Mouse (Mus musculus): ENCODE results near the gene Bscl2.

Bscl2 gene

DNA sequence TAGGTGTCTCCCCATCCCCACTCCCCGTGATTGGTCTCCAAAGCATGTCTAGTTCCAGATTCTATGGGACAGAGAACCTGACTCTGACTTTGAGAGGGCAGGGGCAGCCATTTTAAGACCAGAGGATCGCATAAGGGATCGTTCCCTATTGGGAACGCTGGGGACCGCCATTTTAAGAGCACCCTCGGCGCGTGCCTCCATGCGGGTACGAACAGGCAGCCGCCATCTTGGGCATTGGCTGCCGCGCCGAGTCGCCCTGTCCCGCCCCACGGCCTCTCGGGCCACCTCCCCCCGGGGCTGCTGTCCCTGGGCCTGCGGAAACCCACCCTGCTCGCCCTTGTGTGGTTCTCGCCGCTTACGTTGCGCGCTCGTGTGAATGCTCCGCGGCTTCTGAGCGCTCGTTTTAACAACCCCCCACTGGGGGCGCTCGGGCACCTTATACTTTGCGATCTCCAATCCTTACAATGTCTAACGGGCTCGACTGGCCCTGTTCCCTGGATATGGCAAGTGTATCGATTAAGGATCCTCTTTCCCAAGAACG is at the start of gene Bscl2:
Gene Bscl2 (plus strand): TSS at position 217 of the 541 bp plus-strand sequence.
- DNase-seq (ENCODE audit: low spot score in 2 of 2), result peak; percentile 83 to 86

DNA sequence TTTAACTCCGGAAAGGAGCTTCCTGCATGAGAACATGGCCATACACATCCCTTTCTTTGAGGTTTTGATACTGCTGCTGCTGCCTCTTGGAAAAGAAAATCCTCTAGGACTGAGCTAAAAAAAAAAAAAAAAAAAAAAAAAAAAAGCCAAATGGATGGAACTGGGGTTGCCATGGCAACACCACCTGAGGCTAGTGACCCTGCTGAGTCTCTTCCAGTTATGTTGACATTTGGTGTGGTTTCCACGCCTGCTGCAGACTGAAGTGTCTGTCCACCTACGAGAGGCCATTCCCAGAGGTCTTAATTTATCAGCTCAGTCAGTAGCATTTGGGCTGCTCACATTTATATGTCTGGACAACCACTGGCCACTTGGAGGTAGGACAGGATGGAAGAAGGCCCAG is 48.7 kb upstream of the Bscl2 start:
- no peak for DNase-seq (ENCODE audit: low spot score in 2 of 2)

DNA sequence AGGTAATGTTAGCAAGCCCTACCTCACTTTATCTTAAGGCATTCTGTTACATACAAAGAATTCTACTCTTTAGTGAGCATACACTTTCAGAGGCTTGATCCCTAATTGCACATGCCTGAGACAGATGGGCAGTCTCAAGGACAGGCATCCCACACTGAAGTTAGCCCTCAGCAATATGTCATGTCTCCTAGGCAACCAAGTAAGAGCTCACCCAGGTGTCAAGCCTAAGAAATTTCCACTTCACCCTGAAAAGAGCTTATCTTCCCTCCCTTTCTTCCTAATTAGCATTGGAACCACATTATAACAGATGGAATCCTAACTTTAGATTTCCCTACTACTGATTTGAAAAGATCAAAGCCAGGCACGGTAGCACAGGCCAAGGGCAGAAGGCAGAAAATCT is 48.1 kb upstream of the Bscl2 start:
- no peak for DNase-seq (ENCODE audit: low spot score in 2 of 2)

DNA sequence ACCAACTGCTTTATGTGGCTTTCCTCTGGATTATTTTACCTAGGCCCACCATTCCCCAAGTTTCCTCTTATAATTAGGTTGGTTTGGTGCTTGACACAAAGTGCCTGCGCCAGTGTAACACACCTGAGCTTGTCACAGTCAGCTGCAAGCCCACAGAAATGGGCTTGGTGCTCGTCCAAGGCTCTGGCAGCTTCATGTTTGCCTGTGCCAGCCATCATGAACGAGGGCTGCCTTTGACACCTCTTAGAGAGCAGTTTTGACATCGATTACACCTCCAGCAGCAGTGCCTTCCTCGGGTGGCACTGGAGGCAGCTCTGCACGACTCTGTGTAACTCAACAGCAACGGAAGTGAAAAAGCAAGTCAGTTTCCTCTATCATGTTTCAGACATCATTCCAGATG is 47.1 kb upstream of the Bscl2 start:
- DNase-seq (ENCODE audit: low spot score in 2 of 2), result no peak

GRCm38 (mm10) chr19:8798264-8798946 is 38.9 kb upstream of the Bscl2 start, which contains the start of gene Polr2g:
TSS of gene Polr2g (minus strand) at chr19:8798577.
- peak; percentile 93 to 94 for DNase-seq (ENCODE audit: low spot score in 2 of 2)

- no peak for DNase-seq (ENCODE audit: low spot score in 2 of 2)
These were observed 38.3 kb upstream of the Bscl2 start for GRCm38 (mm10) chr19:8798947-8799315.

- DNase-seq (ENCODE audit: low spot score in 2 of 2), result peak; percentile 98 to 99
These were observed 35.0 kb upstream of the Bscl2 start, which contains the start of gene Zbtb3 for GRCm38 (mm10) chr19:8802130-8802821. TSS of gene Zbtb3 (plus strand) at chr19:8802555.

DNA sequence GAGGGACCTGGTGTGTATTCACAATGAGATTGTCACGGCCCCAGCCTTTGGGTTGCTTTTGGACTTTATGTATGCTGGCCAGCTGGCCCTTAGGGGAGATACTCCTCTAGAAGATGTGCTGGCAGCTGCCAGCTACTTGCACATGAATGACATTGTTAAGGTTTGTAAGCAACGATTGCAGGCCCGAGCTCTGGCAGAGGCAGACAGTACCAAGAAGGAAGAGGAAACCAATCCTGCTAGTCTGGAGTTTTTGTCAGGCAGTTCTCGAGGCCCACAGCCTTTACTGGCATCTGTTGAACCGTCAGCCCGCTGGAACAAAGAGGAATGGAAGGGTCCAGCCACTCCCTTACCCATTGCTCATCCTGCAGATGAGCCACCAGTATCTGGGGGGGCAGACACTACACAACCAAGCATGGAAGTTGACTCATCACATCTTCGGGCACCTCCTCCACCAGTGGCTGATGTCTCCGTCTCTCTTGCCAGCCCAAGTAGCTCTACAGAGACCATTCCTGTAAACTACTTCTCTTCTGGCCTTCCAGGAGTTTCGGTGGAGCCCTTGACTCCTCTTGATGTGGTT is 34.0 kb upstream of the Bscl2 start:
- DNase-seq (ENCODE audit: low spot score in 2 of 2), result no peak

DNA sequence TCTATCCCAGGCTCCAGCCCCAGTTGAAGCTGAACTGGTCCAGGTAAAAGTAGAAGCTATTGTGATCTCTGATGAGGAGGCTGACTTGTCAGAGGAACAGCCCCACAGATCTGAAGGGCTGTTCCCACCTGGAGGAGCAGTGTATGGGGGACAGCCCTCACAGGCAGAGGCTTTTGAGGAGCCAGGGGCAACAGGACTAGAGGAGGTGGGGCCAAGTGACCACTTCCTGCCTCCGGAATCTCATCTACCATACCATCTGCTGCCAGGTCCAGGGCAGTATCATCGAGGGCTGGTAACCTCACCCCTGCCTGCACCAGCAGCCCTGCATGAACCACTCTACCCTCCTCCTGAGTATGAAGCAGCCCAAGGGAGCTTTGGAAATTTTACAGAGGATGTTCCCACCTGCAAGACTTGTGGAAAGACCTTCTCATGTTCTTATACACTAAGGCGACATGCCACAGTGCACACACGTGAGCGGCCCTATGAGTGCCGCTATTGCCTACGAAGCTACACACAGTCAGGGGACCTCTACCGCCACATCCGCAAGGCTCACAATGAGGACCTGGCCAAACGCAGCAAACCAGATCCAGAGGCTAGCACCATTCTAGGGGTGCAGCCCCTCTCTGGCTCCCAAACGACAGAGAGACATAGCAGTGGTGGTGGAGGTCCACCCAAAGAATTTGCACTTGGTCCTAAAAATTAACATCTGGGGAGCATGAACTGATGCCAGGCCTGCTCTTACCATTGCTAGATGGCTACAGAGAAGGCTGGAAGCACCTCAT is 33.2 kb upstream of the Bscl2 start:
- no peak for DNase-seq (ENCODE audit: low spot score in 2 of 2)

GRCm38 (mm10) chr19:8806810-8807209 is 30.5 kb upstream of the Bscl2 start:
- no peak for DNase-seq (ENCODE audit: low spot score in 2 of 2)

GRCm38 (mm10) chr19:8815812-8816211 is 21.5 kb upstream of the Bscl2 start:
- no peak for DNase-seq (ENCODE audit: low spot score in 2 of 2)

- no peak for DNase-seq (ENCODE audit: low spot score in 2 of 2)
These were observed 20.3 kb upstream of the Bscl2 start for GRCm38 (mm10) chr19:8817001-8817400.

DNA sequence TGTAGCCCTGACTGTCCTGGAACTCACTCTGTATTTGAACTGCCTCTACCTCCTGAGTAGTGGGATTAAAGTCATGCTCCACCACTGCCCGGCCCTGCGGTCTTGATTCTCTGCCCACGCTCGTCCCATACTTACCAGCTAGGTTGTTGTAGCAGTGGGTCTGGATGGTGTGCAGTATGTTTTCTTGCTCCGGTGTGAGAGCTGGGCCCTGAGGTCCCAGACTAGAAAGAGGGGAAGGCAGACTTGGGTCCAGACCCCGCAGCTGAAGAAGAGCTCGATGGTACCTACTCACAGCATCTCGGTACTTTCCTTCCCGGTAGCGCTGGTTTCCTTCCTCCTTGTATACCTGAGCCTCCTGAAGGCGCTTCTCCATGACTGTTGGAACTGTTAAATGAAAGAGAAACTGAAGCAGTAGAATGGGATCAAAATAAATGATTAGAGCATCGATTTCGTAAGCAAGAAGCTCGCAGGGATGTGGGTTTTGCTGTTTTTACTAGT is 18.9 kb upstream of the Bscl2 start:
- DNase-seq (ENCODE audit: low spot score in 2 of 2), result no peak

GRCm38 (mm10) chr19:8818801-8819595 is 18.3 kb upstream of the Bscl2 start, which contains the start of gene Ttc9c:
TSS of gene Ttc9c (minus strand) at chr19:8819333.
- DNase-seq (ENCODE audit: low spot score in 2 of 2), result peak; percentile 98 to 99

DNA sequence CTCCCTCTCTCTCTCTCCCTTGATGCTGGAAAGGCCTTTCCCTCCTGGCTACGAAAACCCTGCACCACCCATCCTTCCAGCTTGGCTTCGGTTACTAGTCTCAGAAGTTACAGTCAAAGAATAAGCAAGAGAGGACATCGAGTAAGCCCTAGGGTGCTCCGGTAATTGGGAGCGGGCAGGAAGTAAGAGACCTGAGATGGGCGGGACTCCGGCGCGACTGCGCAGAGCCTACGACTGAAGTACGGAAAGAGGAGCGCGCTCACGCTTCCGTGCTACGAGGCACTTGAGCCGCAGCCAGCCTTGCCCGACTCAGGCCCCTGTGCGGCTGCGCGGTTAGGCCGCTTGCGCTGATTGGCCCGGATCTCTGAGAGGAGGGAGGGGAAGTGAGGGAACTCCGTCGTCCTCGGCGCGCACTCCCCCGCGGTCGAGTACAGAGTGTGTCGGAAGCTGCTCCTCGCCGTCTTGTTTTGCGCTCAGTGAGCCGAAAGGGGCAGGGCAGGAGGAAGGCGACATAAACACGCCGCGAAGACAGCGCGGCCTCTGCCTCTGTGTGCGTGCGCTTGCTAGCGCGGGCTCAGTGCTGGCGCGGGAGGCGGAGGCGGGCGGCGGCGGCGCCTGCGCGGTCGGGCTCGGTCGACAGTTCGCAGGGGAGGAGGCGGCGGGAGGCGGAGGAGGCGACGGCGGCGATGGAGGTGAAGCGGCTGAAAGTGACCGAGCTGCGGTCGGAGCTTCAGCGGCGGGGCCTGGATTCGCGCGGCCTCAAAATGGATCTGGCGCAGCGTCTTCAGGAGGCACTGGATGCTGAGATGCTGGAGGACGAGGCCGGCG is 17.5 kb upstream of the Bscl2 start, which contains the start of gene Hnrnpul2:
Gene Hnrnpul2 (plus strand): TSS at position 415 of the 828 bp plus-strand sequence.
- peak; percentile 99 for DNase-seq (ENCODE audit: low spot score in 2 of 2)

- no peak for DNase-seq (ENCODE audit: low spot score in 2 of 2)
These were observed 16.8 kb upstream of the Bscl2 start for GRCm38 (mm10) chr19:8820424-8820956.

GRCm38 (mm10) chr19:8821146-8821545 is 16.1 kb upstream of the Bscl2 start:
- DNase-seq (ENCODE audit: low spot score in 2 of 2), result no peak

- DNase-seq (ENCODE audit: low spot score in 2 of 2), result no peak
These were observed 14.6 kb upstream of the Bscl2 start for GRCm38 (mm10) chr19:8822696-8823095.

DNA sequence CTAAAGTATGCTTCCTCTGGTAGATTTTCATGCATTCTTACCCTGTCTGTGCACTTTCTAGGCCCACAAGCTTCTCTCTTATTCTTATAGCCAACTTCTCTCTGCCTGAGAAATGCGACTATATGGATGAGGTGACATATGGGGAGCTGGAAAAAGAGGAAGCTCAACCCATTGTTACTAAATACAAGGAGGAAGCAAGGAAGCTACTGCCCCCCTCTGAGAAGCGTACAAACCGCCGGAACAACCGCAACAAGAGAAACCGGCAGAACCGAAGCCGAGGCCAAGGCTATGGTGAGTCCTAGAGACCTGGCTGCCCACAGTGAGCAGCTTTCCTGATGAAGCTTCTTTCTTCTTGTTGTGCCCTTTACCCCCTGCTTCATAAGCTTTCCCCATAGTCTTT is 7.6 kb upstream of the Bscl2 start, which contains the start of gene AC129217.1:
Gene AC129217.1 (plus strand): TSS at position 114 of the 400 bp plus-strand sequence.
- no peak for DNase-seq (ENCODE audit: low spot score in 2 of 2)
